Mouse (Mus musculus): ENCODE measurements at regions not wholly inside any gene's neighbourhood (a gene's known extent, or its start where the extent isn't known, plus 50 kb on each side); places are given as distances from the start of the nearest gene placed in this dataset.

GRCm38 (mm10) chr7:77632656-77633055, 1105.2 kb downstream of the Ntrk3 start:
- no peak overlapping the region for H3K27ac ChIP-seq (ENCODE audit: insufficient read depth, low read length)
- no peaks in the 10 kb centered on the region for H3K4me1 ChIP-seq (ENCODE audit: control insufficient read depth, insufficient read depth, low read length)
- TF ChIP-seq CTCF (IDR thresholded peaks at IDR 0.05; ENCODE audit: extremely low read depth, insufficient read depth, low read length) (no peak), POLR2A (IDR thresholded peaks at IDR 0.05; ENCODE audit: extremely low read depth, insufficient read depth, low read length) (no peak)
- no peak overlapping the region for H3K4me3 ChIP-seq (ENCODE audit: insufficient read depth, low read length)

- H3K4me1 ChIP-seq (ENCODE audit: control insufficient read depth, insufficient read depth, low read length), result no peaks in the 10 kb centered on the region
- H3K4me3 ChIP-seq (ENCODE audit: insufficient read depth, low read length), result no peak overlapping the region
- TF ChIP-seq CTCF (IDR thresholded peaks at IDR 0.05; ENCODE audit: extremely low read depth, insufficient read depth, low read length) (no peak), POLR2A (IDR thresholded peaks at IDR 0.05; ENCODE audit: extremely low read depth, insufficient read depth, low read length) (no peak)
- no peak overlapping the region for H3K27ac ChIP-seq (ENCODE audit: insufficient read depth, low read length)
Observed at GRCm38 (mm10) chr7:77623491-77623890, 1114.3 kb downstream of the Ntrk3 start.

- Histone ChIP-seq H3K4me3 (ENCODE audit: insufficient read depth, low read length) (no peak overlapping the region), H3K27ac (ENCODE audit: insufficient read depth, low read length) (no peak overlapping the region), H3K4me1 (ENCODE audit: control insufficient read depth, insufficient read depth, low read length) (no peaks in the 10 kb centered on the region)
- TF ChIP-seq CTCF (IDR thresholded peaks at IDR 0.05; ENCODE audit: extremely low read depth, insufficient read depth, low read length), result no peak
- TF ChIP-seq POLR2A (IDR thresholded peaks at IDR 0.05; ENCODE audit: extremely low read depth, insufficient read depth, low read length), result no peak
Observed at GRCm38 (mm10) chr7:77622934-77623333, 1114.9 kb downstream of the Ntrk3 start.

GRCm38 (mm10) chr7:77572872-77573271, 1164.9 kb downstream of the Ntrk3 start:
- no peak for TF ChIP-seq CTCF (IDR thresholded peaks at IDR 0.05; ENCODE audit: extremely low read depth, insufficient read depth, low read length)
- TF ChIP-seq POLR2A (IDR thresholded peaks at IDR 0.05; ENCODE audit: extremely low read depth, insufficient read depth, low read length), result no peak
- H3K27ac ChIP-seq (ENCODE audit: insufficient read depth, low read length), result no peak overlapping the region
- no peak overlapping the region for H3K4me3 ChIP-seq (ENCODE audit: insufficient read depth, low read length)
- H3K4me1 ChIP-seq (ENCODE audit: control insufficient read depth, insufficient read depth, low read length), result no peaks in the 10 kb centered on the region

- H3K4me3 ChIP-seq (ENCODE audit: insufficient read depth, low read length), result no peak overlapping the region
- TF ChIP-seq POLR2A (IDR thresholded peaks at IDR 0.05; ENCODE audit: extremely low read depth, insufficient read depth, low read length) (no peak), CTCF (IDR thresholded peaks at IDR 0.05; ENCODE audit: extremely low read depth, insufficient read depth, low read length) (no peak)
- H3K4me1 ChIP-seq (ENCODE audit: control insufficient read depth, insufficient read depth, low read length), result no peaks in the 10 kb centered on the region
- H3K27ac ChIP-seq (ENCODE audit: insufficient read depth, low read length), result no peak overlapping the region
Observed at GRCm38 (mm10) chr7:77559095-77559494, 1178.7 kb downstream of the Ntrk3 start.

- H3K4me1 ChIP-seq (ENCODE audit: control insufficient read depth, insufficient read depth, low read length), result no peaks in the 10 kb centered on the region
- H3K4me3 ChIP-seq (ENCODE audit: insufficient read depth, low read length), result no peak overlapping the region
- H3K27ac ChIP-seq (ENCODE audit: insufficient read depth, low read length), result no peak overlapping the region
- no peak for TF ChIP-seq CTCF (IDR thresholded peaks at IDR 0.05; ENCODE audit: extremely low read depth, insufficient read depth, low read length)
Observed at GRCm38 (mm10) chr7:77558536-77558935, 1179.3 kb downstream of the Ntrk3 start.

GRCm38 (mm10) chr7:77536890-77537289, 1200.9 kb downstream of the Ntrk3 start:
- Histone ChIP-seq H3K4me3 (ENCODE audit: insufficient read depth, low read length) (no peak overlapping the region), H3K27ac (ENCODE audit: insufficient read depth, low read length) (no peak overlapping the region), H3K4me1 (ENCODE audit: control insufficient read depth, insufficient read depth, low read length) (no peaks in the 10 kb centered on the region)
- TF ChIP-seq POLR2A (IDR thresholded peaks at IDR 0.05; ENCODE audit: extremely low read depth, insufficient read depth, low read length), result no peak
- TF ChIP-seq CTCF (IDR thresholded peaks at IDR 0.05; ENCODE audit: extremely low read depth, insufficient read depth, low read length), result no peak

- TF ChIP-seq POLR2A (IDR thresholded peaks at IDR 0.05; ENCODE audit: extremely low read depth, insufficient read depth, low read length) (no peak), CTCF (IDR thresholded peaks at IDR 0.05; ENCODE audit: extremely low read depth, insufficient read depth, low read length) (no peak)
- H3K4me3 ChIP-seq (ENCODE audit: insufficient read depth, low read length), result no peak overlapping the region
Observed at GRCm38 (mm10) chr7:77527906-77528305, 1209.9 kb downstream of the Ntrk3 start.

GRCm38 (mm10) chr7:77509586-77509985, 1228.2 kb downstream of the Ntrk3 start:
- H3K27ac ChIP-seq (ENCODE audit: insufficient read depth, low read length), result no peak overlapping the region
- no peaks in the 10 kb centered on the region for H3K4me1 ChIP-seq (ENCODE audit: control insufficient read depth, insufficient read depth, low read length)
- H3K4me3 ChIP-seq (ENCODE audit: insufficient read depth, low read length), result no peak overlapping the region
- no peak for TF ChIP-seq CTCF (IDR thresholded peaks at IDR 0.05; ENCODE audit: extremely low read depth, insufficient read depth, low read length)
- TF ChIP-seq POLR2A (IDR thresholded peaks at IDR 0.05; ENCODE audit: extremely low read depth, insufficient read depth, low read length), result no peak

More at GRCm38 (mm10) chr7:77527906-77528305, 1209.9 kb downstream of the Ntrk3 start:
- Histone ChIP-seq H3K27ac (ENCODE audit: insufficient read depth, low read length) (no peak overlapping the region), H3K4me1 (ENCODE audit: control insufficient read depth, insufficient read depth, low read length) (no peaks in the 10 kb centered on the region)

- Histone ChIP-seq H3K4me3 (ENCODE audit: insufficient read depth, low read length) (no peak overlapping the region), H3K4me1 (ENCODE audit: control insufficient read depth, insufficient read depth, low read length) (no peaks in the 10 kb centered on the region), H3K27ac (ENCODE audit: insufficient read depth, low read length) (no peak overlapping the region)
- TF ChIP-seq POLR2A (IDR thresholded peaks at IDR 0.05; ENCODE audit: extremely low read depth, insufficient read depth, low read length) (no peak), CTCF (IDR thresholded peaks at IDR 0.05; ENCODE audit: extremely low read depth, insufficient read depth, low read length) (no peak)
Observed at GRCm38 (mm10) chr7:77507606-77508005, 1230.2 kb downstream of the Ntrk3 start.

GRCm38 (mm10) chr7:77502608-77503007, 1235.2 kb downstream of the Ntrk3 start:
- H3K27ac ChIP-seq (ENCODE audit: insufficient read depth, low read length), result no peak overlapping the region
- H3K4me1 ChIP-seq (ENCODE audit: control insufficient read depth, insufficient read depth, low read length), result no peaks in the 10 kb centered on the region
- TF ChIP-seq CTCF (IDR thresholded peaks at IDR 0.05; ENCODE audit: extremely low read depth, insufficient read depth, low read length) (no peak), POLR2A (IDR thresholded peaks at IDR 0.05; ENCODE audit: extremely low read depth, insufficient read depth, low read length) (no peak)
- no peak overlapping the region for H3K4me3 ChIP-seq (ENCODE audit: insufficient read depth, low read length)
